Mouse (Mus musculus): ENCODE data around the gene Fbn1.

Gene Fbn1

DNA sequence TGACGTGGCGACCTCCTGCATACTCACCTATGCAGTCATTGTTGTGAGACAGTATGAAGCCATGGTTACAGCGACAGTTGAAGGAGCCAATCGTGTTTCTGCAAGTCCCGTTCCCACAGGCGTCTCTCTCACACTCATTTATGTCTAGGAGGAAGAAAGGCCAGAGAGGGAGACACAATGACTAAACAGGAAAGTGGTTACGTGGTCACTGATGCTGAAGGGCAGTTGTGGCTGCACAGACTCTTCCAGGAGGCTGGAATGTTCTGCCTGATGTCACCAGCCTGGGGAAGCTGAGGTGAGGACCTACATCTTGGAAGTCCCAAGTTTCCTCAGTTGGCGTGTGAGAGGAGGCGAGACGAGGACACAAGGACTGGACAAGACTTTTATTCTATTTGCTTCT lies 177.3 kb downstream of the Fbn1 start:
- no peak for DNase-seq

DNA sequence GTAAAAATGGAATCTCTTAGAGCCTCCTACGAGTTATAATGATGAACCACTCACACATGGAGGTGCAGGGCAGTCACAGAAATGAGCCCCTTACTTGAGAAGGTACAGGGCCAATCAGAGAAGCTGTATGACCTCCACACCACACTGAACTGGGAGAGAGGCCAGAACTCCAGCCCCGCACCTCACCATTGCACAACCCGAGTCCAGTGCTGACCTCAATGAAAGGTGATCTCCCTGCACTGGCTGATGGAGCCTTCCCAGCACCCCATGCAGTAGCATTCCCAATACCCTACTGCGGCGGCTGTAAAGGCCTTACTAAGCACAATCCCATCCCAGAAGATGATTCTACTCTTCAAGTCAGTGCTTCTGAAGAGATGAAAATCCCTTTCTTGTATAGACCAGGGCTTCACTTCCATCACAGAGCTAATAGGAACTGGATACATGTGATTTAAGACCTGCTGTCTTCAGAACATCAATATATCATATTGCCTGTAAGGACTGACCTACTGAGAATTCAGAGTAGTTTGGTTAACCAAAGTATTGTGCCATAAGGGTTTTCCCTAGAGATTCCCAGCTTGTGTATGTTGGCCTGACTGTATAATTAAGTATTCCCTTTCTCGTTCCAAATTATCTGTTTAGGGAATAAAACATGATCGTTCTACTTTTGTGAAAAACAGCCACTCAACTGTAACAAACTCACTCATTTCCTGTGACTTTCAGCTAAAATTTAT lies 182.5 kb downstream of the Fbn1 start:
- no peak for DNase-seq

- DNase-seq: no peak
These were observed 183.3 kb downstream of the Fbn1 start for GRCm38 (mm10) chr2:125324455-125324854.

DNA sequence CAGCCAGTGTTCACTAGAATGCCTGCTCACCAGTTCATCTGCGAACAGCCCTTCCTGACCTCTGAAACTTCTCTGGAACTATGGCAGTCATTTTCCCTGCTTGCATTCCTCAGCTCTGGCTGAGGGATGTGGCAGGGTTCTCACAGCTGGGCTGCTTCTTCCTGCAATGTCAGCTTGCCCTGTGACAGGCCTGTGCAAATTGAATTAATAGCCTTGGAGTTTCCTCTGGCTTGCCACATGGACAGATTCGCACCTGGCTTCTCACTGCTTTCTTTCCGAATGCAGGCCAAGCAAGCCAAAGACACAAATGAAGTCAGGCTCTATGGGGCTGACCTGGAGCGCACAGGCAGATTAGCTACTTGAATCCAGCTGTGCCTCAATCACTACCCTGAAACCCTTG lies 184.4 kb downstream of the Fbn1 start:
- no peak for DNase-seq

DNA sequence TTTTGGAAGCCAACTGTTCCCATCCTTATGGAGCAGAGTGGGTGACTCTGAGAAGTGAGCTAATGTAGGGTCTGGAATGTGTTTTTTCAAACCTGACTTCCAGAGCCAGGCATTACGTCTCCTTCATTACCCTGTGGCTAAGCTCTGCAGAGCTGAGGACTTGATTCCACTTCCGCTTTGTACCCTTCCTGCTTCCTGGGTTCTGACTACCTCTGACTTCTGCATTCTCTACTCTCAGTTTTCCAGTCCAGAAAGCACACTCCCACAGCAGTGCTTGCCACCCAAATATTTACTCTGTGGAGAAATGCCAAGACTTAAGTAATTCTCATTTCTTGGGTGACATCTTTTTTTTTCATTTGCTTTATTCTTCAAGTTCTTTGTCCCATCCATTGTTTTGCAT lies 185.2 kb downstream of the Fbn1 start:
- DNase-seq: no peak

DNA sequence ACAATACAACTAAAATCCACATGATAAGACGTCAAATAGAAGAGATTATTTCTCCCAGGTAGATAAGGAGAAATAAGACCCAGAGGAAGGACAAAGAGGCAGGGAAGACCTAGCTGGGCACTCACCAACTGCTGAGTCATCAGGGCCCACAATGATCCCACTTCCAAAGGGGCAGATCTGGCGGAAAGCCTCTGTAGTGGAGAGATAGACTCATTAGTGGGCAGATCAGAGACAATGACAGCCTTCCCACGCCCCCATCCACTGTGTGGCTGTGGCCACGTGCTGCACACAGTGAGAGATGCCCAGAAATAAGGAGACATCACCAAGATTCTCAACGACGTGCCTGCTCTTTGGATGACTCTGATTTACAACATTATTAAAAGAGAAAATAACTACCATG lies 186.7 kb downstream of the Fbn1 start:
- DNase-seq: no peak

- no peak for DNase-seq
These were observed 188.1 kb downstream of the Fbn1 start for GRCm38 (mm10) chr2:125319651-125320050.

DNA sequence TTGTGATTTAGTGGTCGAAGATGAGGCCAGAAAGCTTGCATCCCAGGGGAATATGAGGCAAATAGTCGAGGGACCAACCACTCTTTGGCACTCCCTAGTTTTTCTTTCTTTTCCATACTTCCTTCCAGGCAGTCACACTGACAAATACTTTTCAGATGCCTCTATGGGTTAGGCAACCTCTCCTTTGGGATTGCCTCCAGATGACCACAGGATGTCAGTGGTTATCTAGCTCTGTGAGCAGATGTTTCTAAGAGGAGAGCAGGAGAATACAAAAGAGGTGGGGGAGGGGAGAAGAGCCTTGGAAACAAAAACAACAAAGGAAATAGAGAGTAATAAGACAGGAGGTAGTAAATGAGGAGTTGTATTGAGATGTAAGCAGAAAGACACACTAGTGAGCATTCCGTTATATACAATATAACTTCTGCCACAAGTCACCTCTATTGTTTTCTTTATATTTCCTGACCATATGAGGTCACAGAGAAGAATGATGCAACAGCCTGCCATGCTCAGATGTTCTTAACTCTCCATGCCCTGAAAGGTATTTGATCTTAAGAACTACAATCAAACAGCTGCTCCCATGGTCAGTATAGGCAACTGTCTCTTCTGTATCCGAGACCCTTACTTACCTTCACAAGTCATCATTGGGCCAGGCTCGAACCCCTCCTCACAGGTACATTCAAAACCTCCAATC lies 189.3 kb downstream of the Fbn1 start:
- DNase-seq: no peak

- DNase-seq: no peak
These were observed 192.6 kb downstream of the Fbn1 start for GRCm38 (mm10) chr2:125315203-125315602.

DNA sequence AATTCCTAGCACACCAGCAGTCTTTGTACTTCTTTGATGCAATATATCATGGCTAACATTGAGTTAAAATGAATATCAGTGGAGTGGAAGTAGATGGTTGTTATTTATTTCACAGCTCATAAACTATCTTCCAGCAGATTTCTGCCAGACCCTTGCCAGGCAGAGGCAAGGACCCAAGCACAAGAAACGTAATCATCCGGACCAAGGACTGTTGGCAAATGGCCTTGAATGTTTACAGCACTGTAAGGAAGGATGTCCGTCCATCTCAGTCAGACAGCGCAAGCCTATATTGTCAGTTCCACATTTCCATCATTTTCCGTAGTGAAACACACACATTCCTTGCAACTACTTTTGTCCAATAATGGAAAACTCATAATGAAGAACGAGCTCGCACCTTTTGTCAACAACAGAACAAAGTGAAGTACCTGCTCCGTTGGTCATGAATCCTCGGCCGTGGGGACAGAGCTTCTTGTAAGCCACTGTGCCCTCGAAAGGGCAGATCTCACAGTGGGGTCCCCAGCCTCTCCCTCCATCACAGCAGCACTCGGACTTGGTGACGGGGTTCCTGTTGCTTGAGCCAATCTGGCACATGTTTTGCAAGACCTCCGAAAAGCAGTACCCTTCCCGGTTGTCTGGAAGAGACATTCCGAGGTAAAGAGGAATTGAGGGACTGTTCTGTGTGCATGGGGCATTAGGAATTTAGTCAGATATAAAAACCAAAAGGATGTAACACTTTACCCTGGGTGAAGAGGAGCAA lies 193.4 kb downstream of the Fbn1 start:
- no peak for DNase-seq

DNA sequence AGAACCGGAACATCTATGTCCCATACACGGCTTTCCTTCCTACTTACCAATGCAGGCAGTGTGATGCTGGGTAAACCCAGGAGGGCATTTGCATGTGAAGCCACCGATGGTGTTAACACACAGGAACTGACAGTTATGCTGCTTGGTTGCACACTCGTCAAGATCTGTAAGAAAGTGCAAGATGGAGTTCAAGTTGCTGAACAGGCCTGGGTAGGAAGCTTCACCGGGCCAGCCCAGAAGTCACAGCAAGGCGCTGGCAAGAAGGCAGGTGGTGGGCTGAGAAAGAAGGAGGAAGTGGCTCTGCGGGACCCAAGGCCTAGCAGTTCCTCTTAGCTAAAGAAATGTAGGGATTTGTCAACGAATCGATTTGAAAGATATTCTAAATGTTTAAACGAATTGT lies 198.1 kb downstream of the Fbn1 start:
- no peak for DNase-seq

DNA sequence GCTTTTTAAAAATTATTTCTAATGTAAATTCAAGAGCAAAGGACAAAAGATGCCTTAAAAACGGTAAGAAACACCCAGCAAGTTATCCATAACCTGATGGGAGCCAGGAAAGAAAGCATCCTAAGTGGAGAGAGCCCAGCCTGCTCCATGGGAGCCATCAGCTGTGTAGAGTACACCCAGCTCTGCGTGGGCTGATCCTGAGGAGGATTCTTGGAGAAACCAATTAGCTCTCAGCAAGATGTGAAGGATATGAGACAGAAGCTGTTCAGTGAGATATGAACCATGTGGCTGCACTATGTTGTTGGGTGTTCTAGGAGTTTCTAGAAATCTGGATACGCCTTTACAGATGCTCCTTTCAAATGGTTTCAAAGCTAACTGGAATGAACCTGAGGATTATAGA lies 202.1 kb downstream of the Fbn1 start:
- DNase-seq: no peak

DNA sequence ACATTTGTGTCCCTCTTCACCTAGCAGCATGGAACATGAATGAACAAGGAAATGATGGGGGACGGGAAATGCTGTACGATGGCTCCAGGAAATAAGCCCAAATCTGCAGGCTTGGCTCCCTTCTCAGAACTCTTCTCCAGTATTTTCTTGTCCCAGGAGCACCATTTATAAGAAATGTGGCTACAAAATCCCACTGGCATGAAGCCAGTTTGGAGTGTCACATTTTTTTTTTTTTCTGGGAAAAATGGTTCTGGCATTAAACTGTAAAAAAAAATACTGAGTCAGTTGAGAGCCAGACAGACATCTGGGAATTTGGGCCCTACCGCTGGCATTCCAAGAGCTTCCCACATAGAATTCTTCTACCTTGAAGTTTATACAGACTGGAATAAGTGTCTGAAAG lies 203.0 kb downstream of the Fbn1 start:
- no peak for DNase-seq

- DNase-seq: no peak
These were observed 203.9 kb downstream of the Fbn1 start for GRCm38 (mm10) chr2:125303764-125304384.

GRCm38 (mm10) chr2:125302625-125302924 lies 205.2 kb downstream of the Fbn1 start:
- DNase-seq: no peak

DNA sequence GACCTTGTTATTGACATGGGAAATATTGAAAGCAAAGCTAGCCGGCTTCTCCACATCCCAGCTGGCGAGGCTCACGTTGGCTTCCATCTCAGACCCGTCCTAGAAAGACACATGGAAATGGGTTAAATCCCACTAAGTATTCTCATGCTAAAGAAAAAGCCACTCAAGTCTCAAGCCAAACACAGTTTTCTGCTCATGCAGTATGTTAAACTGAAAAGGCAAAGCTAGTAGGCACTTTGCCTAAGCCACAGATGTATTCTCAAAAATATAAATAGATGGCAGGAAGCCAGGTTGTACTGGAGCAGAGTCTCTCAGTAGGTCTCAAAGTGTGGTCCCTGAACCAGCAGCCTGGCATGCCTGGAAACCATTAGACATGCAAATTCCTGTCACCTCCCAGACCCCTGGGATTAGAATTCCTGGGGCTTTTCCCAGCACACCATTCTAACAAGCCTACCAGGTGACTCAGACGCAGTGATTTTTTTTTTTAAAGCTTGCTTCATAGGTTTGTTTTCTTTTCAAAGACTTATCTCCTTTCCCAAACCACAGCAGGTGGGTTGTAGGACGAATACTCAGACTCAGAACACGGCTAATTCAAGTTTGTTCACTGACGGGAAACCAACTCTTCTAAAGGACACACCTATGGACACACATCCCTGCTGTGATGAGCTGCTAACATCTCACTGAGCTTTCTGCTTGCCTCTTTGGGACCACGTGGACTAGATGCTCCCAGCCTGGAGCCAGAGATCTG lies 205.7 kb downstream of the Fbn1 start:
- no peak for DNase-seq

- DNase-seq: no peak
These were observed 209.0 kb downstream of the Fbn1 start for GRCm38 (mm10) chr2:125298841-125299240.

GRCm38 (mm10) chr2:125295526-125295925 lies 212.3 kb downstream of the Fbn1 start:
- DNase-seq: no peak

GRCm38 (mm10) chr2:125293969-125294491 lies 213.8 kb downstream of the Fbn1 start:
- DNase-seq: no peak

DNA sequence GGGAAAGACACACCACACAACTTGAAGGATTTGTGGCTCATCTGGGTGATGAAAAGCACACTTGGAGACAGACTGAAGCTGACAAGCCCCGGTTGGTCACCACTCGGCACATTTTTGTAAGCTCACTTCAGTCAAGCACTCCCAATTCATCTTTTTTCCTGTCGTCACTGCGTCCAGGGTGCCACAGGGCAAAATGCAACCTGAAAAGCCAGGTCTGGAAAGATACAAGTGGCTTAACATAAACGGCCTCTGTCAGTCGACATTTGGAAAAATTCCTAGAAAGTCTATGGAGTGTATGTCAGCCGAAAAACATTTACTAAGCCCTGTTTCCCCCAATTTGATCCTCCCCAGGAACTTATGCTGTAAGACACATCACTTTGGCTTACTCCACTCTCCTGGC lies 215.2 kb downstream of the Fbn1 start:
- DNase-seq: no peak

DNA sequence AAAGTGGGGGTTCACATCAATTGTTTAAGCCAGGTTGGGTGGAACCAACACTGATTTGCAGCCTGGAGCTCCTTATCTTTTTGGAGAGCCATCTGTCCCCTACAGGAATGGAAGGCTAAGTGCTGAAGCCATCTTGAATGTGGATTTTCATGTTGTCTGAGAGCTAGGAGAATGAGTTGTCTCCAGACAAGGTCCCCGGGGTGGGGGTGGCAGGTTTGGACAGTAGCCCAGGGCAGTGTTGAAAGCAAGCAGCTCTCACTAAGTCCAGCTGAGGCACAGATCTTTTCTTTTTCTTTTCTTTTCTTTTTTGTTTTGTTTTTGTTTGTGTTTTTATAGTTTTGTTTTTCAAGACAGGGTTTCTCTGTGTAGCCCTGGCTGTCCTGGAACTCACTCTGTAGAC lies 216.7 kb downstream of the Fbn1 start:
- DNase-seq: no peak

- DNase-seq: no peak
These were observed 217.4 kb downstream of the Fbn1 start for GRCm38 (mm10) chr2:125290197-125290965.

Measured in thymus, postnatal 25 days (tissue).